Mouse (Mus musculus): Measurements from ENCODE around the gene Ppp4r2.

- no peak for TF ChIP-seq POLR2A (IDR thresholded peaks at IDR 0.05; ENCODE audit: borderline replicate concordance, extremely low read depth, low read depth, low read length)
- no peak for TF ChIP-seq CTCF (IDR thresholded peaks at IDR 0.05; ENCODE audit: insufficient read depth, low read length)
These were observed 4.9 kb upstream of the Ppp4r2 start for GRCm38 (mm10) chr6:100828565-100828964.

Measured in lung, adult 2 months (tissue).